Mouse (Mus musculus) midbrain, embryonic 11.5 days (tissue): Measurements from ENCODE around the gene Slc16a14. TPM values are rescaled to one million over a fixed set of nuclear protein-coding genes. Genes with fewer than 3 reads are reported as not detected.

Experiments used
- ATAC-seq: fragments of 200-750 bp; cut with Nextera tagmentation; 2 replicates; pipeline ENCODE4 v1.8.0; 2017; ENCODE audit warnings: moderate TSS enrichment, moderate library complexity; ENCODE audit not compliant: low FRiP score
- DNase-seq: peaks from one replicate; pipeline ENCODE4 v3.0.0; 2015; ENCODE audit warnings: low spot score; ENCODE audit errors: missing footprints
- H3K27ac ChIP-seq: fragments of 300-500 bp; sonication (generic); 2 replicates; pipeline ENCODE4 v1.5.1; 2014; ENCODE audit warnings: low read depth, low read length
- H3K27me3 ChIP-seq: fragments of 300-500 bp; sonication (generic); 2 replicates; pipeline ENCODE4 v1.6.1; 2014; ENCODE audit warnings: mild to moderate bottlenecking, low read length, moderate library complexity, mixed read lengths; ENCODE audit not compliant: control insufficient read depth, insufficient read depth
- H3K36me3 ChIP-seq: fragments of 300-500 bp; sonication (generic); 2 replicates; pipeline ENCODE4 v1.6.1; 2014; ENCODE audit warnings: mild to moderate bottlenecking, low read length, moderate library complexity, mixed read lengths; ENCODE audit not compliant: control insufficient read depth, insufficient read depth
- H3K4me1 ChIP-seq: fragments of 300-500 bp; sonication (generic); 2 replicates; pipeline ENCODE4 v1.6.1; 2014; ENCODE audit warnings: low read length; ENCODE audit not compliant: control insufficient read depth, insufficient read depth
- H3K4me2 ChIP-seq: fragments of 300-500 bp; sonication (generic); 2 replicates; pipeline ENCODE4 v1.6.1; 2014; ENCODE audit warnings: mild to moderate bottlenecking, moderate library complexity
- H3K4me3 ChIP-seq: fragments of 300-500 bp; sonication (generic); 2 replicates; pipeline ENCODE4 v1.5.1; 2014; ENCODE audit warnings: low read depth, low read length
- H3K9ac ChIP-seq: fragments of 300-500 bp; sonication (generic); 2 replicates; pipeline ENCODE4 v1.6.1; 2014; ENCODE audit warnings: low read length
- H3K9me3 ChIP-seq: fragments of 300-500 bp; sonication (generic); 2 replicates; pipeline ENCODE4 v1.6.1; 2016; ENCODE audit warnings: low read length; ENCODE audit not compliant: control insufficient read depth
- WGBS: fragments of 180-500 bp; shearing (Covaris S2); extraction: QIAGEN DNeasy Blood & Tissue Kit; methylation state at CpG from one replicate; pipeline ENCODE4 v1.1.7; 2014; 5-methylcytosine and 5-hydroxymethylcytosine counted together
- polyA plus RNA-seq: library from polyadenylated mRNA; unstranded; fragments of >200 nt; fragmentation: Nextera tagmentation; extraction: Ambion mirVana; gene quantifications from 2 replicates; pipeline ENCODE4 v1.2.1, GENCODE M21; 2014

Gene Slc16a14
- polyA plus RNA-seq, 1 experiment from 2014 or later = 4.7 TPM

DNA sequence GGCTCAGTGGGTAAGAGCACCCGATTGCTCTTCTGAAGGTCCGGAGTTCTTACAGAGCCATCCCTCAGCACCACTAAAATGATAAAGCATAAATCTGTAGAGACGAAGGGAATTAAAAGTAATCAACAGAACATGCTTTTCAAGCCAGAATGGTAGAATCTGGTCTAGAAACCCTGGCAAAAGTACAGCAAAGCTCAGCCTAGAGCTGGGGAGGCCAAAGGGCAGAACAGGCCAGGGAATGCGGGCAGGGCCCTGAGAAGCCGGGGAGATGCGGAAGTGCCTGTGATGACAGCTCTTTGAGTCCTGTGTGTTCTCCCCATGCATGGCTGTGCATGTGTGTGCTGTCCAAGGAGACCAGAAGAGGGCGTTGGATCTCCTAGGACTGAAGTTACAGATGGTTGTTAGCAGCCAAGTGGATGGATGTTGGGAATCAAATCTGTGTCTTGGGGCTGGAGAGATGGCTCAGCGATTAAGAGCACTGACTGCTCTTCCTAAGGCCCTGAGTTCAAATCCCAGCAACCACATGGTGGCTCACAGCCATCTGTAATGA lies 55.3 kb downstream of the Slc16a14 start:
- ATAC-seq (no peak), DNase-seq (peak; percentile 73)
- 95% methylated on average over 8 of the region's 8 CpGs for whole genome bisulfite sequencing

DNA sequence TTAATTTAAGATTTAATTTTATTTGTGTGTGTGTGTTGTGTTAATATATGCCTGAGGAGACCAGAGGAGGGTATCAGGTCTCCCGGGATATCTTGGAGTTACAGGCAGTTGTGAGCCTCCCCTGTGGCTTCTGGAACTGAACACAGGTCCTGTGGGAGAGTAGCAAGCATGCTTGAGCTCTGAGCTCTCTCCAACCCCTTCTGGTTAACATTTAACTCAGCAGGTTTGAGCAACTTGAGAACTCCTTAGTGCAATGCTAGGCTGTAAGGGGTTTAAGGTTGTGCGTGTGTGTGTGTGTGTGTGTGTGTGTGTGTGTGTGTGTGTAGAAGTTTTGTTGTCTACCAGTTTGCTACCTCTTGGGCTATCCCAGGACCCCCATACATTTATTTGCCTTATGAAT lies 57.3 kb downstream of the Slc16a14 start:
- no peak overlapping the region for H3K27ac ChIP-seq
- no peak overlapping the region for H3K4me3 ChIP-seq
- DNase-seq (peak; percentile 59), ATAC-seq (no peak)
- H3K9me3 ChIP-seq = no peaks in the 10 kb centered on the region
- H3K36me3 ChIP-seq = no peaks in the 10 kb centered on the region
- H3K4me2 ChIP-seq = no peak overlapping the region
- H3K9ac ChIP-seq = no peak overlapping the region
- WGBS = 90% methylated on average over 2 of the region's 2 CpGs
- no peaks in the 10 kb centered on the region for H3K4me1 ChIP-seq
- no peaks in the 10 kb centered on the region for H3K27me3 ChIP-seq

More for the DNA sequence above, 55.3 kb downstream of the Slc16a14 start:
- Histone ChIP-seq H3K9ac (no peak overlapping the region), H3K27me3 (no peaks in the 10 kb centered on the region), H3K9me3 (no peaks in the 10 kb centered on the region), H3K36me3 (no peaks in the 10 kb centered on the region), H3K4me2 (no peak overlapping the region), H3K27ac (no peak overlapping the region), H3K4me3 (no peak overlapping the region), H3K4me1 (no peaks in the 10 kb centered on the region)

- no peaks in the 10 kb centered on the region for H3K27me3 ChIP-seq
- no peak overlapping the region for H3K4me2 ChIP-seq
- H3K9me3 ChIP-seq = no peaks in the 10 kb centered on the region
- peak; percentile 69 for DNase-seq
- no peaks in the 10 kb centered on the region for H3K36me3 ChIP-seq
- ATAC-seq = no peak
- WGBS = 65% methylated on average over 4 of the region's 4 CpGs
- H3K27ac ChIP-seq = no peak overlapping the region
- no peak overlapping the region for H3K4me3 ChIP-seq
- H3K9ac ChIP-seq = no peak overlapping the region
- no peaks in the 10 kb centered on the region for H3K4me1 ChIP-seq
Measured at GRCm38 (mm10) chr1:84872939-84873338, 62.0 kb downstream of the Slc16a14 start.

- WGBS = 14% methylated on average over 3 of the region's 3 CpGs
- H3K4me1 ChIP-seq = no peaks in the 10 kb centered on the region
- no peaks in the 10 kb centered on the region for H3K27me3 ChIP-seq
- no peaks in the 10 kb centered on the region for H3K36me3 ChIP-seq
- H3K4me3 ChIP-seq = no peak overlapping the region
- no peaks in the 10 kb centered on the region for H3K9me3 ChIP-seq
- no peak overlapping the region for H3K4me2 ChIP-seq
- H3K9ac ChIP-seq = no peak overlapping the region
- ATAC-seq (no peak), DNase-seq (peak; percentile 80)
- H3K27ac ChIP-seq = no peak overlapping the region
Measured at GRCm38 (mm10) chr1:84872105-84872504, 62.8 kb downstream of the Slc16a14 start.

GRCm38 (mm10) chr1:84871131-84871530 lies 63.8 kb downstream of the Slc16a14 start:
- peak; percentile 75 for DNase-seq
- 75% methylated on average over 6 of the region's 6 CpGs for WGBS
- H3K27ac ChIP-seq = no peak overlapping the region
- no peaks in the 10 kb centered on the region for H3K9me3 ChIP-seq
- no peak overlapping the region for H3K4me2 ChIP-seq
- H3K4me1 ChIP-seq = no peaks in the 10 kb centered on the region
- ATAC-seq = no peak
- no peak overlapping the region for H3K9ac ChIP-seq
- H3K27me3 ChIP-seq = no peaks in the 10 kb centered on the region
- H3K4me3 ChIP-seq = no peak overlapping the region
- H3K36me3 ChIP-seq = no peaks in the 10 kb centered on the region

DNA sequence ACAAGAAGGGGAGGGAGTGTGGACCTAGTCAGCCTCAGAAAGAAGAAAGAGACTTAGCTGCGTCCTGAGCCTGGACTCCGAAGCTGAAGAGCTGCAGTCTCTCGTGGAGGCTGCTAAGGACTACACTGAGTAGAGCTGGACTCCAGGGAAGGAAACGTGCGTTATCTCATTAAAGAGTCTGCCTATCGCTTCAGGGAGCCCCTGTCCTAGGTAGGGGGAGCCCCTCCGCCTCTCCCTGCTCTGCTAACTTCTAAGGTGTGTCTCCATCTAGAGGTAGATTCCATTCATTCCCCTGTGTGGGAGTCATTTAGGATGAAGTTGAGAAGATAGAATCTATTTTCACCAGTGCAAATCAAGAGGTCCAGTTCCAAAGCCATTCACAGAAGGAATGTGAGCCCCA lies 65.4 kb downstream of the Slc16a14 start:
- Histone ChIP-seq H3K27me3 (no peaks in the 10 kb centered on the region), H3K27ac (no peak overlapping the region), H3K4me2 (no peak overlapping the region), H3K36me3 (no peaks in the 10 kb centered on the region), H3K4me1 (no peaks in the 10 kb centered on the region), H3K4me3 (no peak overlapping the region), H3K9ac (no peak overlapping the region), H3K9me3 (no peaks in the 10 kb centered on the region)
- DNase-seq (no peak), ATAC-seq (no peak)
- 47% methylated on average over 7 of the region's 7 CpGs for WGBS

DNA sequence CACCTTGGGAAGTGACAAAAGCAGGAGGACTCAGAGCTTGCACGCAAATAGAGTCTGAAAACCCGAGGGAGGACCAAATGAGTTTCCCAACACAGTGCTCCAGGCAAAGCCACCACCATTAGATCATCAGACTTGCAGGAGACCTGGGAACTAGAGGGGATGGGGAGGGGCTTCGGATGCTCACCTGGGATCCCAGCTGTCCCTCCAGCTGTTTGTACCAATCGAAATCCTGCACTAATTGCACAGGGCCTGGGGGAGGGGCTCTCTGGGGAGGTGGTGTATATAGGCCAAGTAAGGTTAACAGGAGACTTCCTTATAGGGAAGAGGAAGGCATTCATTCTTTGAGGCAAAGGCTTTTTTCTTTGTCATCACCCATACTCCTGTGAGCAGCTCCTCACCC lies 66.1 kb downstream of the Slc16a14 start:
- no peak overlapping the region for H3K4me2 ChIP-seq
- WGBS = 81% methylated on average over 4 of the region's 4 CpGs
- no peaks in the 10 kb centered on the region for H3K4me1 ChIP-seq
- H3K36me3 ChIP-seq = no peaks in the 10 kb centered on the region
- no peak overlapping the region for H3K4me3 ChIP-seq
- no peaks in the 10 kb centered on the region for H3K27me3 ChIP-seq
- H3K9me3 ChIP-seq = no peaks in the 10 kb centered on the region
- no peak for DNase-seq
- no peak overlapping the region for H3K27ac ChIP-seq
- no peak overlapping the region for H3K9ac ChIP-seq
- ATAC-seq = no peak

GRCm38 (mm10) chr1:84868311-84868710 lies 66.6 kb downstream of the Slc16a14 start:
- no peak overlapping the region for H3K27ac ChIP-seq
- peak; percentile 35 for DNase-seq
- no peak for ATAC-seq

GRCm38 (mm10) chr1:84866706-84867230 lies 68.2 kb downstream of the Slc16a14 start:
- ATAC-seq (no peak), DNase-seq (peak; percentile 76)
- Histone ChIP-seq H3K4me1 (no peaks in the 10 kb centered on the region), H3K9ac (no peak overlapping the region), H3K27me3 (no peaks in the 10 kb centered on the region), H3K4me2 (no peak overlapping the region), H3K9me3 (no peaks in the 10 kb centered on the region), H3K4me3 (no peak overlapping the region), H3K27ac (no peak overlapping the region), H3K36me3 (no peaks in the 10 kb centered on the region)
- WGBS = 98% methylated on average over 3 of the region's 3 CpGs

More at GRCm38 (mm10) chr1:84868311-84868710, 66.6 kb downstream of the Slc16a14 start:
- Histone ChIP-seq H3K4me2 (no peak overlapping the region), H3K9ac (no peak overlapping the region), H3K27me3 (no peaks in the 10 kb centered on the region), H3K4me1 (no peaks in the 10 kb centered on the region), H3K36me3 (no peaks in the 10 kb centered on the region), H3K9me3 (no peaks in the 10 kb centered on the region), H3K4me3 (no peak overlapping the region)
